Comparison of ENCODE assay signal across 8 mouse cellular contexts in the genomic region with DNA sequence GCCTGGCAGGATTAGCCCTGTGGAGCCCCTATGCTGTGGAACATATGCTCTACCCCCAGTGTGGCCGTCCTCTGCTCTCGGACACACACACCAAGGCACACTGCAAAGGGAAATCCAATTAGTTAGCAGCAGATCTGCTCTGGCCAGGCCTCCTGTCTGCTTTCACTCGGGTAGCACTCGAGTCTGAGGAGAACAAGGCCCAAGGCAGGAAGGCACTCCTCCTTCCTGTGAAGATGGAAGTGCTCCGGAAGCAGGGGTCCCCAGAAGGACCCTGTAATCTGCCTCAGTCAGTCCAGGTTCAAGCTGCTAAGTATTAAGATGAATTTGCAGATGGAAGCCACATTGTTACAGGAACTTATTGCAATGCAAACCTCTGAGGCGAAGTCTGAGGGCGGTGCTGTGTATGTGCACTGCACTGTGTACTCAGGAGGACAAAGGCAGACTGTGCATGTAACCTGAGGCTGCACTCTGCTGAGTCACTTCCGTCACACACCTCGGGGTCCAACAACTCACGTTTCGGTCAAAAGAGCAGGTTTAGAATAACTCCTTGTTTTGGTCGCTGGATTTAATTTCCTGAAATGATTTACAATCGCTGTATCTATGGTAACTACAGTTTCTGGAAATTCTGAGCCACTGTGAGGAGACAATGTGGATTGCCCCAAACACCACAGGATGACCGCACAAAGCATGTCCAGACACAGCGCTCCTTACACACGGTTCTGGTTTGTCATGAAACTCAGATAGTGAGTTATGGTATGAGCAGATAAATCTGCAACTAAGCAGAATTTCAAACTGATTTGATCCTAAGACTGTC. TPM values are rescaled to one million over a fixed set of nuclear protein-coding genes. Genes with fewer than 3 reads are reported as not detected.
DNase-seq lines count a peak whose midpoint lies in the region; ATAC-seq and TF ChIP-seq lines count a peak whose summit lies in the region.

No protein-coding gene starts in this region.

- H3K4me1 ChIP-seq in heart, postnatal 0 days (ENCODE audit: control insufficient read depth, insufficient read depth), result peaks cover 30% of the 10 kb centered on the region
- H3K4me1 ChIP-seq in embryonic facial prominence, embryonic 13.5 days, result peaks cover 56% of the 10 kb centered on the region
- H3K4me1 ChIP-seq in kidney, adult 2 months (ENCODE audit: control insufficient read depth, insufficient read depth, low read length), result peaks cover 38% of the 10 kb centered on the region

- no peak for TF ChIP-seq POLR2A in kidney, adult 2 months (IDR thresholded peaks at IDR 0.05; ENCODE audit: low read depth, low read length)

- no peaks in the 10 kb centered on the region for H3K36me3 ChIP-seq in heart, postnatal 0 days (replicated peaks; ENCODE audit: control insufficient read depth, insufficient read depth, low read length)
- no peaks in the 10 kb centered on the region for H3K36me3 ChIP-seq in embryonic facial prominence, embryonic 13.5 days
- H3K36me3 ChIP-seq in kidney, adult 2 months (ENCODE audit: control insufficient read depth, insufficient read depth, low read length), result no peaks in the 10 kb centered on the region

- DNase-seq in heart, postnatal 0 days (ENCODE audit: low spot score), result no peak
- DNase-seq in heart, postnatal 4 days, result no peak
- peak; percentile 78 for DNase-seq in kidney, adult 2 months
- DNase-seq in thymus, postnatal 25 days, result peak; percentile 50
- DNase-seq in spleen, adult 12 weeks (ENCODE audit: low spot score), result no peak
- no peak for DNase-seq in layer of hippocampus, postnatal 36 days

- 48% methylated on average over 16 of the region's 16 CpGs for WGBS in heart, postnatal 0 days
- 9% methylated on average over 16 of the region's 16 CpGs for WGBS in embryonic facial prominence, embryonic 13.5 days
- WGBS in kidney, adult 2 months, result 17% methylated on average over 16 of the region's 16 CpGs

- H3K9ac ChIP-seq in heart, postnatal 0 days (replicated peaks; ENCODE audit: low read depth, low read length), result no peak overlapping the region
- H3K9ac ChIP-seq in embryonic facial prominence, embryonic 13.5 days, result peak overlapping the region; percentile 65

- no peaks in the 10 kb centered on the region for H3K9me3 ChIP-seq in heart, postnatal 0 days (replicated peaks; ENCODE audit: control insufficient read depth, low read length)
- no peaks in the 10 kb centered on the region for H3K9me3 ChIP-seq in embryonic facial prominence, embryonic 13.5 days

- TF ChIP-seq CTCF in heart, postnatal 0 days (IDR thresholded peaks at IDR 0.05; ENCODE audit: low read depth), result no peak
- TF ChIP-seq CTCF in kidney, adult 2 months (conservative IDR thresholded peaks at IDR 0.05; ENCODE audit: insufficient read depth, insufficient read length, low read depth, low read length), result no peak

- H3K27me3 ChIP-seq in heart, postnatal 0 days (ENCODE audit: control insufficient read depth, insufficient read depth, low read length), result no peaks in the 10 kb centered on the region
- H3K27me3 ChIP-seq in embryonic facial prominence, embryonic 13.5 days, result no peaks in the 10 kb centered on the region
- H3K27me3 ChIP-seq in kidney, adult 2 months (replicated peaks; ENCODE audit: control insufficient read depth, insufficient read depth, low read length), result no peaks in the 10 kb centered on the region

- ATAC-seq in heart, postnatal 0 days (ENCODE audit: insufficient read depth, low read depth), result no peak
- ATAC-seq in embryonic facial prominence, embryonic 13.5 days (ENCODE audit: insufficient number of reproducible peaks, insufficient read depth, low FRiP score, low TSS enrichment, low read depth), result peak; percentile 80
- ATAC-seq in megakaryocyte, adult 5-6 weeks (ENCODE audit: poor library complexity, severe bottlenecking), result peak; percentile 77

- no peak for TF ChIP-seq EP300 in heart, postnatal 0 days (IDR thresholded peaks at IDR 0.05; ENCODE audit: low read depth)

- H3K4me3 ChIP-seq in heart, postnatal 0 days (ENCODE audit: low read depth, low read length), result no peak overlapping the region
- H3K4me3 ChIP-seq in embryonic facial prominence, embryonic 13.5 days, result peak overlapping the region; percentile 6
- H3K4me3 ChIP-seq in kidney, adult 2 months (ENCODE audit: insufficient read depth, low read depth, low read length), result no peak overlapping the region

- peak overlapping the region; percentile 33; the same call in 1 of the 2 replicates for H3K4me2 ChIP-seq in heart, postnatal 0 days (ENCODE audit: low read depth, low read length)
- H3K4me2 ChIP-seq in embryonic facial prominence, embryonic 13.5 days, result peak overlapping the region; percentile 44

- peak overlapping the region; percentile 63 for H3K27ac ChIP-seq in heart, postnatal 0 days (ENCODE audit: low read depth)
- H3K27ac ChIP-seq in embryonic facial prominence, embryonic 13.5 days, result peak overlapping the region; percentile 94
- H3K27ac ChIP-seq in kidney, adult 2 months (ENCODE audit: insufficient read depth, low read depth, low read length), result peak overlapping the region; percentile 54

RNA-seq across cellular contexts. Expression of gene D17Wsu92e, which starts 20.5 kb away (rescaled TPM):
- total RNA-seq in heart, postnatal 0 days (2014; rRNA removed; ENCODE audit: low replicate concordance), result 80.6 and 85.7 TPM in 2 replicates
- 12.5 and 15.0 TPM in 2 replicates for polyA plus RNA-seq in heart, postnatal 0 days (2015; fragmentation: Nextera tagmentation; extraction: Ambion mirVana)
- 100 to 1,000 TPM; 104 to 107 TPM for total RNA-seq in heart, postnatal 4 days (2021)
- 18.3 and 20.2 TPM in 2 replicates for polyA plus RNA-seq in embryonic facial prominence, embryonic 13.5 days (2015; fragmentation: Nextera tagmentation; extraction: Ambion mirVana)
- polyA plus RNA-seq in kidney, adult 2 months (2012; rRNA removed), result 162 and 189 TPM in 2 replicates
- 40.4 and 43.6 TPM in 2 replicates for total RNA-seq in megakaryocyte, adult 5-6 weeks (2015)
- total RNA-seq in megakaryocyte, adult 5-6 weeks (2017), result 60.4 and 72.7 TPM in 2 replicates
- total RNA-seq in layer of hippocampus, postnatal 36 days (2021), result 100 to 1,000 TPM; 191 to 194 TPM

RNA-seq across cellular contexts. Expression of gene Snrpc, which starts 38.0 kb away (rescaled TPM):
- total RNA-seq in heart, postnatal 0 days (2014; rRNA removed; ENCODE audit: low replicate concordance), result 113 and 125 TPM in 2 replicates
- 182 and 185 TPM in 2 replicates for polyA plus RNA-seq in heart, postnatal 0 days (2015; fragmentation: Nextera tagmentation; extraction: Ambion mirVana)
- total RNA-seq in heart, postnatal 4 days (2021), result 100 to 1,000 TPM in 1 of 2 experiments, 10 to 100 TPM in 1; 94.2 to 102 TPM
- 326 and 362 TPM in 2 replicates for polyA plus RNA-seq in embryonic facial prominence, embryonic 13.5 days (2015; fragmentation: Nextera tagmentation; extraction: Ambion mirVana)
- polyA plus RNA-seq in kidney, adult 2 months (2012; rRNA removed), result 55.8 and 61.2 TPM in 2 replicates
- total RNA-seq in megakaryocyte, adult 5-6 weeks (2015), result 109 and 136 TPM in 2 replicates
- total RNA-seq in megakaryocyte, adult 5-6 weeks (2017), result 97.1 and 98.6 TPM in 2 replicates
- total RNA-seq in layer of hippocampus, postnatal 36 days (2021), result 10 to 100 TPM; 49.7 to 51.5 TPM

RNA-seq across cellular contexts. Expression of gene Uhrf1bp1, which starts 56.3 kb away (rescaled TPM):
- 5.3 and 12.3 TPM in 2 replicates for total RNA-seq in heart, postnatal 0 days (2014; rRNA removed; ENCODE audit: low replicate concordance)
- polyA plus RNA-seq in heart, postnatal 0 days (2015; fragmentation: Nextera tagmentation; extraction: Ambion mirVana), result 1.4 and 1.9 TPM in 2 replicates
- total RNA-seq in heart, postnatal 4 days (2021), result 10 to 100 TPM; 20.7 to 21.9 TPM
- 6.5 and 7.1 TPM in 2 replicates for polyA plus RNA-seq in embryonic facial prominence, embryonic 13.5 days (2015; fragmentation: Nextera tagmentation; extraction: Ambion mirVana)
- polyA plus RNA-seq in kidney, adult 2 months (2012; rRNA removed), result 8.0 and 9.6 TPM in 2 replicates
- 2.6 and 3.5 TPM in 2 replicates for total RNA-seq in megakaryocyte, adult 5-6 weeks (2015)
- 3.0 and 3.1 TPM in 2 replicates for total RNA-seq in megakaryocyte, adult 5-6 weeks (2017)
- 10 to 100 TPM; 14.5 to 16.9 TPM for total RNA-seq in layer of hippocampus, postnatal 36 days (2021)

Comparison
In these comparisons a context has a peak if more than half of its experiments do, and no peak if none do; other contexts are left out.
1. DNase-seq: peak in kidney, adult 2 months (single experiment) and thymus, postnatal 25 days (single experiment); none in heart, postnatal 0 days (single experiment), heart, postnatal 4 days (single experiment), spleen, adult 12 weeks (single experiment) and layer of hippocampus, postnatal 36 days (0 of 2).
2. Peak in every context shown above with its lines, with median percentiles within 50 percentile points of each other: H3K27ac ChIP-seq.